Mouse (Mus musculus) cerebellum, postnatal 25 days (tissue): ENCODE measurements around the gene Reg4.

Source experiments
- DNase-seq, 2 experiments: peaks; one replicate each; pipeline ENCODE4 v3.0.0; 2021; ENCODE audit warnings: mixed read lengths in 2 of 2

Gene Reg4

DNA sequence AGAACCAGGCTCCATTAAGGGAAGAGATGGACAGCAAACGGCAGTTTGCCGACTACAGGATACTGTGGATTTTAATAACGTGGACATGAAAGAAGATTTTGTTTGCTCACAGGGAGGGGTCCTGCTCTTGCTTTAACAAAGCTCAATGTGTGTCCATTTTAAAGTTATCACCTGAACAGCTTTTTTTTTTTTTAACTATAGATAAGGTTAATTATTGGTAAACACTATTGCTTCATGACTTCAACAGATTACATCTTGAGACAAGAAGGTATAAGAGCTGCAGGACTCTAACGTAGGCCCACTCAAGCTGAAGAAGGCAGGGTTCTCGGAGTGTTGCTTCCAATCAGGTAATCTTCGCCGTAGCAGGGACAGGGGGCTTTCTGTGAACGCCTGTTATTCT, at the start of gene Reg4:
Reg4 (plus strand) TSS at position 301 of the 400 bp plus-strand sequence.
- no peak for DNase-seq

DNA sequence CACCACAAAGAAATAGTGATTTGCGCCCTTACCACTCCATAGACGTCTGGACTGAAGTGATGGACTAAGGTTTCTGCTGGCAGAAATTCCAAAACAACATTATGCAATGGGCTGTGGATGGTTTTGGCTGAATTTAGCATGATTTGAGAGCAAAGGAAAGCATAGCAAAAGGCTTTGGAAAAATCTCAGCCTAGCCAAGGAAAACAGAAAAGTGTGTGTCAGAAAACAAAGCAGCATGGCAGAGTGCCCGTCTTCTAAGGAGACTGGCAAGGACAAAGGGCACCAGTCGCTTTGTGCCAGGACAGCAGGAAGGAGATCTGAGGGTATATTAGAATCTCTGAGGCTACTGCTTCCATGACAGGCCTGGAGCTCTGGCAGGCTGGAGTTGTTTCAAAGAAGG, 43.6 kb upstream of the Reg4 start:
- peak in 1 of 2 experiments; percentile 26 for DNase-seq

DNA sequence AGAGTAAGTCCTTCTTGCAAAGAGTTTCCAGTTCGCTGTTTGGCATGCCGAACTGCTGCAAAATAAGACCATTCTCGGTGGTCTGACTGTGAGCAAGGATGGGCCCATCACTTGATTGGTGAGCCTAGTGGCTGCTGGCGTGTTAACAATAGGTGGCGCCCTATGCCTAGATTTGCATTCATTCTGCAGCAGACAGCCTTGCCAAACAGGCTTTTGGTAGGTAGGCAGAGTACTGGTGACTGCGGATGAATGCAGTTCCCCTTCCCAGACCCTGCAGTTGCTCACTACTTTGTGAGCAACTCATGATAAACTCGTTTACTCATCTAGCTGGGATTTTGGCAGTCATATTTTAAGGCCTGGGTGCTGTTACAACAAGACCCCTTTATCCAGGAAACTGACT, 41.2 kb upstream of the Reg4 start:
- DNase-seq: peak in 1 of 2 experiments; percentile 40

DNA sequence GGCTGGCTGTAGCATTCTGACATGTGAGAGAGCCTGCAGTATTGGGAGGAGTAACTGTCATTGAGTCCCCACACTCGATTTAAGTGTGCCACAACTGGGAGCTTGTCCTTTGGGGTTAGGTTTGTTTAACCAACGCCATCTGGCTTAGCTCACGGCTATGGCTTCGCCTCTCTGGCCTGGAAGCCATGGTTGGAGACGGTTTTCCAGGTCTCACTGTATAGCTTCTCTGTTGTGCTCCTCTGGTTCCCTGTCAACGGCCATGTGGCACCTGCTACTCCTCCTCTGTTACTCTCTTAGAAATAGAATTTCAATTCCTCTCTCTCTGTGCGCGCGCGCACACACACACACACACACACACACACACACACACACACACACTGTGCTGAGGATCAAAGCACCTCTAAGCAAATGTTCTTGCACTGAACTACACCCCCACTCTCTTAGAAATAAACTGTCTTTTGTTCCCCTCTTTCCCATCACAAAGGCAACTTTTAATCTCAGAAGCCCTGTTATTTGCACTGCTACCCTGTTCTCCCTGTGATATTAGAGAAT, 36.7 kb upstream of the Reg4 start:
- DNase-seq: no peak

GRCm38 (mm10) chr3:98187777-98188176, 34.2 kb upstream of the Reg4 start:
- DNase-seq: no peak

- DNase-seq: peak in 1 of 2 experiments; percentile 14
Measured at GRCm38 (mm10) chr3:98197711-98198532, 24.0 kb upstream of the Reg4 start.

DNA sequence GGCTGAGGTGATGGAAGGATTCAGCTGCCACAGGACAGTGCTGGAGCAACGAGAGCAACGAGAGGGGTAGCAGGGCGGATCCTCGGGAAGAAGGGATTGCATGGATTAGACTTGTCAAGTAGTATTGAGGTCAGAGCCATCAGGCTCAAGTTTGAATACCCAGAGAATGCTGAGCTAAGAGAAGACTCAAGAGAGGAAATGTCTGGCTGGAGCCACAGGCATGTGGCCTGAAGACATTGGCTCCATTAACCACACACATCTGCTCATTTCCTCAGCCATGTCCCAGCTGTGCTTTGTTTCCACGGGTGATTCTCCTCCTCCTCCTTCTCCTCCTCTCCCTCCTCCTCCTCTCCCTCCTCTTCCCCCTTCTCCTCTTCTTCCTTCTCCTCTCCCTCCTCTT, 22.2 kb upstream of the Reg4 start:
- no peak for DNase-seq

- no peak for DNase-seq
Measured at GRCm38 (mm10) chr3:98203282-98203681, 18.7 kb upstream of the Reg4 start.

- DNase-seq: no peak
Measured at GRCm38 (mm10) chr3:98206977-98207376, 15.0 kb upstream of the Reg4 start.

DNA sequence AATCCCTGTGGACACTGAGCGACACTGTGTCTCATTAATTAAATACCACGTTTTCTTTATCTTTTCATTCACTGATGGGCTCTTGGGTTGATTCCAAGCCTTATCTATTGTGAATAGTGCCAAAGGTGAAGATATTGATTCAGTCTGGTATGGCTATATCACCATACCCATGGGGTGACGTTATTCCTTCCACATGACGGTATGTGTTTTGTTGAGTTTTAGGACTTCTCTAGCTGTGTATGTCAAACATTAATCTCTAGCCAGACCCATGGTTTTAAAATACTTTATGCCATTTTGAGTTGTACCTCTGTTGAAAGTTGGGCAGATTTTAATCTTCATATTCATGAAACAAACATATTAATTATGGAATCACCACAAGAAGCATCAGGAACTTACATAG, 12.8 kb upstream of the Reg4 start:
- DNase-seq: no peak

DNA sequence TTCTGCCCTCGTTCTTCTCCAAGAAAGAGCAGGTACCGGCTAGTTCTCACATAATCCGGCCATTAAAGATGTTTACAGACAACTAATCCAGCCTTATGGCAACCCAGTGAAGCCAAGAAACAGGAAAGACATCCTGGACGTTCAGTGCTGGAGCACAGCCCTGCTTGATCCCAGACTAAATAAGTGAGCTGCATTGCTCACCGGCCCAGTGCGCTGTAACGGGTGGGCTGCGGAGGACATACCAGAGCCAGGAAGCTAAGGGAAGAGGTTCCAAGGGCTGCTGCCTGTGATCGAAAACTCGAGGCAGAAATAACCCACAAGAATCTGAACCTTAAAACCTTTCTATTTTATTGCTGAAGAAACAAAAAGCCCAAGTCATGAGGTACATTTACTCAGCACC, 11.1 kb upstream of the Reg4 start:
- DNase-seq: no peak

GRCm38 (mm10) chr3:98211301-98212081, 10.5 kb upstream of the Reg4 start:
- no peak for DNase-seq

DNA sequence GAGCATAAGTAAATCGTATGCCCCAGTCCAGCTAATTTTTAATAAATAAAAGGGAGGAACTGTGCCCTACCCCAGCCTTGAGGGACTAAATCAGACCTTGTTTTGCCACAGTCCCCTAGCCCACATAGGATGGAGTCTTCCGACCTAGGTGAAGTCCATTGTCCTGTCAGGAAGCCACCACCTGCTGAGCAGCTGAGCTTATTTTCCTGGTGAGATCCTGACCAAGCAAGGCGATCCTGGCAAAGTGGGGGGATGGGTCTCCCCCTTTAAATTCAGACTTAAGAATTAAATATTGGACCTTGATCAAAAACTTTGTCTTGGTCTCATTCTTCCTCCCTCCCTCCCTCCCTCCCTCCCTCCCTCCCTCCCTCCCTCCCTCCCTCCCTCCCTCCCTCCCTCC, 5.7 kb upstream of the Reg4 start:
- no peak for DNase-seq

DNA sequence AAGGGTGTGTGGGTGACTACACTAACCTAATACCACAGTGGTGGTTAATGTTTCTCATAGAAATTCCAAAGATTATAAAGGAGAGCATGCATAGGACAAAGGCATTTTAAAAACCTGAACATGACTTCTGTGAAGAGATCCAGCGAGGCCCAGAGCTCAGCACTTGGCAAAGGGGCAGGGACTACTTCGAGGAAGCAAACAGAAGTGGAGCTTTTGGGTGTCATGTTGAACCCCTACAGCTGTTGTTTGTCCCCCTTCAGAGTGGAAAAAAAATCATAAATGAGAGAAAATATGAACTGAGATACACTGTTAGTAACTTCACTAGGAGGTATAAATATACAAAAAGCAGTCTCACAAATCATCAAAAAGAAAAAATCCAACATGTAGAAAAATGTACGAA, 1.3 kb downstream of the Reg4 start:
- no peak for DNase-seq

GRCm38 (mm10) chr3:98223783-98224580, 2.0 kb downstream of the Reg4 start:
- peak; percentile 62 to 79 for DNase-seq

DNA sequence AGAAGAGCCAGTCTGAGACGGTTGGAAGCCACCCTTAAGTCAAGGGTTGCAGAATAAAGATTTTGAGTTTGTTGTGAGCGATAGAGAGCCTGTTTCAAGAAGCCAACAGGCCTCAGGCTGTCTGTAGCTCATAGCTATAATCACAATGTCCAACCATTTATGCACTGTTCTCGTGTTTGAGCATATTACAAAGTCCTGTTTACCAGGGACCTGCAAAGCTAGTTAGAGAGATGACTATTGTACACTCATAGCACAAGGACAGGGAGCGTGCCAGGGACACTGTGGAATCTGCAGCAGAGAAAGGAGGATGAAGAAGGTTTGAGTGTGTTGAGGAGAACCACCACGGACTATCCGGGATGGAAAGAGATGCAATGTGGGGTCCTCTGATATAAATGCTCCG, 3.0 kb downstream of the Reg4 start:
- DNase-seq: no peak

DNA sequence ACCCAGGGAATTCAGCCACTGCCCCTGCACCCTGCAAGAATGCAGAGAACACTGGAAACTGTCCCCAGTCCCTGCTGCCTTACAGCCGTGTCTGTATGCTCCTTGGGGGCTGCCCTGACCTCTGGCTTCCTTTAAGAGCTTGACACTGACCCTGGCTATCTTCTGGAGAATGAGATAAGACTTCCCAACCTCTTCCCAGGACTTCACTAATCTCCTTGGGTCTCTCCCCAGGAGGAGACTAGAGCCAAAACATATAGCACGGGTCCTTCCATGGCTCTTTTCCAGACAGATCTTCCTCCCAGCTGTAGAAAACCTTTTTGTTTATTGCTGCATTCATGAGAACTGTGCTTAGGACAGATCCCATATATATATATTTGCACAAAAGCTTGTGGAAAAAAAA, 3.8 kb downstream of the Reg4 start:
- DNase-seq: no peak

DNA sequence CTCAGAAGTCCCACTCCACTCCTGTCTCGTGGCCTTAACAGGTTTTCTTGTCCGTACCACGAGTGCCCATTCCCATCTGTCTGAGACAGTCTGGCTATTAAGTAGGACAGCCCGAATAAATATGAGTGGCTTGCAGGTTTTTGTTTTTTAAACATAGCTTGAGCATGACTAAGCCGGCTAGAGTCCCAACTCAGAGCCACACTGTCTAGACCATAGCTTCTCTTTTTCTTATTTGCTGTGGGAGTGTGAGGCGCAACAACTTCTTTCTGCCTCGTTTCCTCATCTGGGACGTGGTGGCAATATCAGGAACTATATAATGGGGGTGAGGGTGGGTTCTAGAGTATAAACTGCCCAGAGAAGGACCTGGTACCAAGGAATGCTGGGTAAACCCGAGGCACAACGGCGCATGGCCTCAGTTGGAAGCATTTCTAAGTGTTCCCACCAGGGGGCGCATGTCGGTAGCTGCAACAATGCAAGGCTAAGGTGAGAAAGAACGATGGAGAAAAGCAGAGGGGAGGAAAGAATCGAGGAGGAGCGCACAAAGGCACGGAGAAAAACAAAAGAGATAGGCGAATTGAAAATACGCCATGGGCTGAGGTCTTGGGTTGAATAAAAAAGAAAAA, 5.1 kb downstream of the Reg4 start:
- peak; percentile 78 to 87 for DNase-seq

DNA sequence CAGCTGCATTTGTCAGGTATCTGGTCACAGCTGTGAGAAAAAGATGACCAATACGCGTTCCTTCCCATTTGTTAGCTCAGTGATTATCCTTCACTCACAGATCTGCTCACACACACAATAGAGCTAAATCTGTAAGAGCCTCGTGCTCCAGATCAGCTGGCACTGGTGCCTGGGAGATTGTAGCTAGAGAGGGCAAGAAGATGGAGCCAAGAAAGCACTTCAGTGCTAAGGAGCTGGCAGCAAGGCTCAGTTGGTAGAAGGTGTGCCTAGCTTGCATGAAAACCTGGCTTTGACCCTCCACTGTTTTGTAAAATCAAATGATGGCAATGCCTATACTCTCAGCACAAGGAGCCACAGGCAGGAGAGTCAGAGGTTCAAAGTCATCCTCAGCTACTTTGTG, 5.8 kb downstream of the Reg4 start:
- no peak for DNase-seq

DNA sequence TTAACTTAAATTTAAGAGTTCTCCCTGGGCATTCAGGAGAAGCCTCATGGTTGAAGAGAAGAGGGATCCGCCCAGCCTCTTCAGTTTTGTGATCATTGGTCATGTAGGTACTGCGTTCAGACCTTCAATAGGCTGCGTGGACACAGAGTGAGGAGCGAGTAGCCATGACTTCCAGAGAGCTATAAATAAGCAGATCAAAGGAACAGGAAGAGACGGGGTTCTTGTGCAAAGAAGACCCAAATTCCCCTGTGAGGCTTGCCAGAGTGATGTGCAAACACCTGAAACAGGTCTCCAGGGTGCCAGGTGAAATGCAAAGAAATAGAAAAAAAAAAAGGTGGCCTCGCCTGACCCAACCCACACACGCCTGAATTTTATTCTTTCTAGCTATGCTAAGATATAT, 8.0 kb downstream of the Reg4 start:
- no peak for DNase-seq

DNA sequence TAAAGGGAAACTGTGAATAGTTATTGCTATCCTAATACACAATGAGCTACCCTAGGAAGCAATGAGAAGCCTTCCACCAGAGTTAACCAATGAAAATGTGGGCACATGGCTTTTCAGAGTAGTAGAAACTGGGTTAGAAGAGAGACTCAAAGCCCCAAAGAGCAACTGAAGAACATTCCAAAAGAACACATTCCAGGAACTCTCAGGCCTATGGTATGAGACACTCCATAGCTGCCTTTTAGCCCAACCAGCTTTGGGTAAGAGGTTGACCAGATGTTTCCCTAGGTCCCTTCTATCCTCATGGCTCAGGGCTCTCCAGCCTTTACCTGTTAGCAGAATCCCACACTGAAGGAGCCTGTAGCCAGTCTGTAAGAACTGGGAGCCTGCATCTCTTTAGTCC, 11.5 kb downstream of the Reg4 start:
- no peak for DNase-seq

GRCm38 (mm10) chr3:98236266-98236665, 14.3 kb downstream of the Reg4 start:
- DNase-seq: no peak

DNA sequence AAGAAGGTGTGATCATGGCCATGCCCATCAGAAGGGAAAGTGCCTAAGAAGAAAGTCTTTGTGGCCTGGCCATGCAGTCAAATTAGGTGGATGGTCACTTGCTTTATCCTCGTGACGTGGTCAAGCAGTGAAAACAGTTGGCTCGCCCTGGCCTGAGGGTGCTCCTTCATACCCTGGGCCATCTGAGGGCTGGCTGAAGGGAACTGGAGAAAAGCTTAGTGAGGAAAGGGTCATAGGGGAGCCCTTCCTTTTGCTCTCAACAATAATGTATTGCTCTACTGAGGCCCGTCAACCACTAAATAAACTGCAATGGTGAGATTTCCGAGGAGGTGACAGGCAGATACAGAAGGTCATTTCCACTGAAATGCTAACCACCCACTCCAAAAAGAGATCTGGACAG, 15.3 kb downstream of the Reg4 start:
- no peak for DNase-seq
